Mouse (Mus musculus): Measurements from ENCODE around the gene Bahcc1.

- TF ChIP-seq CTCF (IDR thresholded peaks at IDR 0.05; ENCODE audit: low read depth, low read length), result no peak
- no peak for TF ChIP-seq POLR2A (IDR thresholded peaks at IDR 0.05; ENCODE audit: extremely low read depth, insufficient read depth, low read length)
Observed at GRCm38 (mm10) chr11:120218176-120218856, 14.4 kb upstream of the Bahcc1 start.

Data from liver, adult 2 months (tissue).